Mouse (Mus musculus): ENCODE data around the gene Phxr2.

- TF ChIP-seq CTCF (IDR thresholded peaks at IDR 0.05) (no peak), POLR2A (IDR thresholded peaks at IDR 0.05; ENCODE audit: insufficient read depth, low read depth, low read length) (no peak), EP300 (IDR thresholded peaks at IDR 0.05; ENCODE audit: insufficient read depth, low read depth, low read length) (no peak)
Observed at GRCm38 (mm10) chr10:99115471-99116236, 10.5 kb downstream of the Phxr2 start.

Data from heart, adult 2 months (tissue).